Mouse (Mus musculus) adrenal gland, adult 2 months (tissue): ENCODE data around the gene Ints2. TPM values are rescaled to one million over a fixed set of nuclear protein-coding genes. Genes with fewer than 3 reads are reported as not detected.
A peak's percentile ranks its signal among the peaks of the same experiment; 100 is the strongest.

Experiments
- DNase-seq: peaks from one replicate; pipeline ENCODE4 v3.0.0; 2021
- polyA plus RNA-seq: library from polyadenylated mRNA; depleted of rRNA; stranded (reverse); fragments of >200 nt; gene quantifications from 2 replicates; pipeline ENCODE4 v1.2.3, GENCODE M21; 2012; rRNA removed
- total RNA-seq, 2 experiments: library from RNA; stranded (reverse); gene quantifications; 2 replicates each; pipeline ENCODE4 v1.2.3; 2021

Gene Ints2
- total and polyA plus RNA-seq, 3 experiments: 5.0 to 22.7 (median 21.8) TPM

GRCm38 (mm10) chr11:86174173-86174572 lies 83.2 kb downstream of the Ints2 start:
- peak; percentile 48 for DNase-seq

GRCm38 (mm10) chr11:86170743-86171142 lies 86.6 kb downstream of the Ints2 start:
- no peak for DNase-seq

Other genes starting within 250 kb of the Ints2 start
- under 1 TPM; 0.63 to 0.73 TPM for gene Brip1, start 56.4 kb downstream of the Ints2 start, total RNA-seq
- 0.01 TPM in 1 of 2 replicates, not detected in the other for gene Brip1, start 56.4 kb downstream of the Ints2 start, polyA plus RNA-seq
- gene Med13, start 100.0 kb upstream of the Ints2 start, total RNA-seq: 10 to 100 TPM; 35.7 to 51.4 TPM
- 6.9 and 9.5 TPM in 2 replicates for gene Med13, start 100.0 kb upstream of the Ints2 start, polyA plus RNA-seq
- 10 to 100 TPM; 32.2 to 48.3 TPM for gene Rnft1, start 227.1 kb upstream of the Ints2 start, total RNA-seq
- 1.8 and 2.6 TPM in 2 replicates for gene Rnft1, start 227.1 kb upstream of the Ints2 start, polyA plus RNA-seq